9 mouse cellular contexts compared by ENCODE assay signal in genomic region chr2:73142832-73143470, GRCm38 (mm10).
DNase-seq lines count a peak whose midpoint lies in the region; ATAC-seq lines count a peak whose summit lies in the region.
"Had no signal": no experiment of that assay in that cellular context is flagged by ENCODE, and none has a peak within 500 bp of the region (broad histone marks: within the 10 kb centered on the region; RNA-seq: fewer than 3 reads in every experiment).

No protein-coding gene starts in this region.

- H3K27ac ChIP-seq in kidney, embryonic 15.5 days: no peak overlapping the region
- peak overlapping the region; percentile 58 for H3K27ac ChIP-seq in hindbrain, embryonic 13.5 days
- H3K27ac ChIP-seq in neural tube, embryonic 12.5 days: peak overlapping the region; percentile 4; the same call in 1 of the 2 replicates

- no peaks in the 10 kb centered on the region for H3K27me3 ChIP-seq in kidney, embryonic 15.5 days
- peaks cover 12% of the 10 kb centered on the region for H3K27me3 ChIP-seq in hindbrain, embryonic 13.5 days
- no peaks in the 10 kb centered on the region; the same call in 1 of the 2 replicates for H3K27me3 ChIP-seq in neural tube, embryonic 12.5 days (replicated peaks)

- no peak overlapping the region for H3K4me3 ChIP-seq in kidney, embryonic 15.5 days (replicated peaks)
- H3K4me3 ChIP-seq in hindbrain, embryonic 13.5 days: no peak overlapping the region
- no peak overlapping the region for H3K4me3 ChIP-seq in neural tube, embryonic 12.5 days

- WGBS in kidney, embryonic 15.5 days: 21% methylated on average over 7 of the region's 7 CpGs
- WGBS in hindbrain, embryonic 13.5 days: 5% methylated on average over 7 of the region's 7 CpGs
- 6% methylated on average over 7 of the region's 7 CpGs for WGBS in neural tube, embryonic 12.5 days

- no peak for ATAC-seq in kidney, embryonic 15.5 days (replicated peaks; ENCODE audit: low FRiP score)
- no peak for ATAC-seq in hindbrain, embryonic 13.5 days (ENCODE audit: low FRiP score)
- ATAC-seq in neural tube, embryonic 12.5 days (ENCODE audit: low FRiP score, low read depth): peak; percentile 80; the same call in 1 of the 2 replicates

- DNase-seq in kidney, postnatal 10 days: peak; percentile 7
- peak; percentile 66 for DNase-seq in embryo, embryonic 9.5 days (ENCODE audit: extremely low spot score)
- no peak for DNase-seq in heart, adult 11 months
- DNase-seq in thymus, postnatal 36 days: no peak
- no peak for DNase-seq in adrenal gland, adult 2 months
- DNase-seq: thymus, adult 2 months had no signal

- H3K4me2 ChIP-seq in kidney, embryonic 15.5 days: no peak overlapping the region
- H3K4me2 ChIP-seq in hindbrain, embryonic 13.5 days: no peak overlapping the region
- no peak overlapping the region for H3K4me2 ChIP-seq in neural tube, embryonic 12.5 days (replicated peaks)

- no peaks in the 10 kb centered on the region for H3K9me3 ChIP-seq in kidney, embryonic 15.5 days (replicated peaks)
- no peaks in the 10 kb centered on the region for H3K9me3 ChIP-seq in hindbrain, embryonic 13.5 days
- H3K9me3 ChIP-seq in neural tube, embryonic 12.5 days: no peaks in the 10 kb centered on the region

- H3K9ac ChIP-seq in kidney, embryonic 15.5 days: no peak overlapping the region
- no peak overlapping the region for H3K9ac ChIP-seq in hindbrain, embryonic 13.5 days
- no peak overlapping the region for H3K9ac ChIP-seq in neural tube, embryonic 12.5 days

- H3K4me1 ChIP-seq in kidney, embryonic 15.5 days: peaks cover 5% of the 10 kb centered on the region
- H3K4me1 ChIP-seq in hindbrain, embryonic 13.5 days (replicated peaks): peaks cover 9% of the 10 kb centered on the region
- H3K4me1 ChIP-seq in neural tube, embryonic 12.5 days: peaks cover 15% of the 10 kb centered on the region

- no peaks in the 10 kb centered on the region for H3K36me3 ChIP-seq in kidney, embryonic 15.5 days
- no peaks in the 10 kb centered on the region; the same call in 1 of the 2 replicates for H3K36me3 ChIP-seq in hindbrain, embryonic 13.5 days
- H3K36me3 ChIP-seq in neural tube, embryonic 12.5 days: no peaks in the 10 kb centered on the region

Comparison
In these comparisons a context has a peak if more than half of its experiments do, and no peak if none do; other contexts are left out.
1. DNase-seq: peak in kidney, postnatal 10 days (single experiment) and embryo, embryonic 9.5 days (single experiment); none in heart, adult 11 months (single experiment), thymus, postnatal 36 days (0 of 2) and adrenal gland, adult 2 months (single experiment).